Mouse (Mus musculus): Measurements from ENCODE around the gene Gys1. TPM values are rescaled to one million over a fixed set of nuclear protein-coding genes. Genes with fewer than 3 reads are reported as not detected.
"Not testable (repeated sequence)": the region's sequence is repeated elsewhere in the genome, so short reads cannot be mapped to it uniquely, and the experiment has no call there.

Gys1 gene
- polyA plus RNA-seq, 1 experiment: 9.5 TPM

GRCm38 (mm10) chr7:45481374-45481927 lies 46.8 kb downstream of the Gys1 start, which contains the start of gene Tulp2:
TSS of gene Tulp2 (plus strand) at chr7:45481877.
- Histone ChIP-seq H3K27me3 (ENCODE audit: control insufficient read depth, insufficient read depth, low read length) (no peaks in the 10 kb centered on the region), H3K27ac (ENCODE audit: insufficient read depth, low read depth, low read length) (no peak within 1 kb of the TSS), H3K4me3 (ENCODE audit: low read depth, low read length) (no peak within 1 kb of the TSS), H3K4me1 (ENCODE audit: control insufficient read depth, insufficient read depth, insufficient read length, low read length) (no peaks in the 10 kb centered on the region), H3K36me3 (ENCODE audit: control insufficient read depth, insufficient read depth, low read length) (no peaks in the 10 kb centered on the region)
- TF ChIP-seq CTCF (IDR thresholded peaks at IDR 0.05; ENCODE audit: extremely low read depth, insufficient read length, insufficient replicate concordance, low read depth, low read length) (no peak), POLR2A (IDR thresholded peaks at IDR 0.05; ENCODE audit: low read depth, low read length) (no peak)
- WGBS: 47% methylated on average over 14 of the region's 15 CpGs

GRCm38 (mm10) chr7:45482166-45482565 lies 47.5 kb downstream of the Gys1 start:
- H3K27me3 ChIP-seq (ENCODE audit: control insufficient read depth, insufficient read depth, low read length): no peaks in the 10 kb centered on the region
- 56% methylated on average over 1 of the region's 1 CpGs for WGBS
- H3K27ac ChIP-seq (ENCODE audit: insufficient read depth, low read depth, low read length): no peak overlapping the region
- TF ChIP-seq POLR2A (IDR thresholded peaks at IDR 0.05; ENCODE audit: low read depth, low read length): no peak
- H3K4me1 ChIP-seq (ENCODE audit: control insufficient read depth, insufficient read depth, insufficient read length, low read length): no peaks in the 10 kb centered on the region
- H3K4me3 ChIP-seq (ENCODE audit: low read depth, low read length): no peak overlapping the region
- no peaks in the 10 kb centered on the region for H3K36me3 ChIP-seq (ENCODE audit: control insufficient read depth, insufficient read depth, low read length)

GRCm38 (mm10) chr7:45484985-45485384 lies 50.3 kb downstream of the Gys1 start:
- not testable (repeated sequence) for H3K36me3 ChIP-seq (ENCODE audit: control insufficient read depth, insufficient read depth, low read length); H3K27ac ChIP-seq (ENCODE audit: insufficient read depth, low read depth, low read length); H3K4me3 ChIP-seq (ENCODE audit: low read depth, low read length); H3K27me3 ChIP-seq (ENCODE audit: control insufficient read depth, insufficient read depth, low read length); H3K4me1 ChIP-seq (ENCODE audit: control insufficient read depth, insufficient read depth, insufficient read length, low read length)
- 93% methylated on average over 5 of the region's 5 CpGs for WGBS

GRCm38 (mm10) chr7:45486158-45486557 lies 51.5 kb downstream of the Gys1 start:
- H3K27ac ChIP-seq (ENCODE audit: insufficient read depth, low read depth, low read length): no peak overlapping the region
- TF ChIP-seq POLR2A (IDR thresholded peaks at IDR 0.05; ENCODE audit: low read depth, low read length) (no peak), CTCF (IDR thresholded peaks at IDR 0.05; ENCODE audit: extremely low read depth, insufficient read length, insufficient replicate concordance, low read depth, low read length) (no peak)
- H3K4me1 ChIP-seq (ENCODE audit: control insufficient read depth, insufficient read depth, insufficient read length, low read length): peaks cover 8% of the 10 kb centered on the region
- H3K4me3 ChIP-seq (ENCODE audit: low read depth, low read length): no peak overlapping the region
- WGBS: 51% methylated on average over 7 of the region's 7 CpGs
- H3K36me3 ChIP-seq (ENCODE audit: control insufficient read depth, insufficient read depth, low read length): no peaks in the 10 kb centered on the region
- H3K27me3 ChIP-seq (ENCODE audit: control insufficient read depth, insufficient read depth, low read length): no peaks in the 10 kb centered on the region

- H3K4me1 ChIP-seq (ENCODE audit: control insufficient read depth, insufficient read depth, insufficient read length, low read length): peaks cover 8% of the 10 kb centered on the region
- H3K27ac ChIP-seq (ENCODE audit: insufficient read depth, low read depth, low read length): no peak within 1 kb of the TSS
- no peak within 1 kb of the TSS for H3K4me3 ChIP-seq (ENCODE audit: low read depth, low read length)
- WGBS: 75% methylated on average over 12 of the region's 12 CpGs
- H3K36me3 ChIP-seq (ENCODE audit: control insufficient read depth, insufficient read depth, low read length): no peaks in the 10 kb centered on the region
- TF ChIP-seq CTCF (IDR thresholded peaks at IDR 0.05; ENCODE audit: extremely low read depth, insufficient read length, insufficient replicate concordance, low read depth, low read length): no peak
- TF ChIP-seq POLR2A (IDR thresholded peaks at IDR 0.05; ENCODE audit: low read depth, low read length): no peak
- no peaks in the 10 kb centered on the region for H3K27me3 ChIP-seq (ENCODE audit: control insufficient read depth, insufficient read depth, low read length)
Measured at GRCm38 (mm10) chr7:45486761-45487415, 52.2 kb downstream of the Gys1 start, which contains the start of gene Gm45808. TSS of gene Gm45808 (minus strand) at chr7:45486811.

GRCm38 (mm10) chr7:45487861-45488292 lies 53.2 kb downstream of the Gys1 start:
- H3K36me3 ChIP-seq (ENCODE audit: control insufficient read depth, insufficient read depth, low read length): peaks cover 1% of the 10 kb centered on the region; the same call in 1 of the 2 replicates
- 75% methylated on average over 11 of the region's 11 CpGs for WGBS
- H3K27ac ChIP-seq (ENCODE audit: insufficient read depth, low read depth, low read length): no peak overlapping the region
- peaks cover 8% of the 10 kb centered on the region for H3K4me1 ChIP-seq (ENCODE audit: control insufficient read depth, insufficient read depth, insufficient read length, low read length)
- no peak for TF ChIP-seq CTCF (IDR thresholded peaks at IDR 0.05; ENCODE audit: extremely low read depth, insufficient read length, insufficient replicate concordance, low read depth, low read length)
- TF ChIP-seq POLR2A (IDR thresholded peaks at IDR 0.05; ENCODE audit: low read depth, low read length): no peak
- H3K4me3 ChIP-seq (ENCODE audit: low read depth, low read length): no peak overlapping the region
- H3K27me3 ChIP-seq (ENCODE audit: control insufficient read depth, insufficient read depth, low read length): no peaks in the 10 kb centered on the region

GRCm38 (mm10) chr7:45488293-45489204 lies 53.9 kb downstream of the Gys1 start, which contains the start of gene Dhdh:
TSS of gene Dhdh (minus strand) at chr7:45488805.
- Histone ChIP-seq H3K4me3 (ENCODE audit: low read depth, low read length) (peak within 1 kb of the TSS; percentile 80), H3K36me3 (ENCODE audit: control insufficient read depth, insufficient read depth, low read length) (peaks cover 7% of the 10 kb centered on the region), H3K27ac (ENCODE audit: insufficient read depth, low read depth, low read length) (peak within 1 kb of the TSS; percentile 43; the same call in 1 of the 2 replicates), H3K27me3 (ENCODE audit: control insufficient read depth, insufficient read depth, low read length) (no peaks in the 10 kb centered on the region), H3K4me1 (ENCODE audit: control insufficient read depth, insufficient read depth, insufficient read length, low read length) (peaks cover 8% of the 10 kb centered on the region)
- no peak for TF ChIP-seq CTCF (IDR thresholded peaks at IDR 0.05; ENCODE audit: extremely low read depth, insufficient read length, insufficient replicate concordance, low read depth, low read length)
- TF ChIP-seq POLR2A (IDR thresholded peaks at IDR 0.05; ENCODE audit: low read depth, low read length): no peak; the same call in 1 of the 2 replicates
- 14% methylated on average over 38 of the region's 38 CpGs for WGBS
